Mouse (Mus musculus) midbrain, embryonic 12.5 days (tissue): ENCODE data around the gene Gm21103. TPM values are rescaled to one million over a fixed set of nuclear protein-coding genes. Genes with fewer than 3 reads are reported as not detected.
"Not testable (repeated sequence)": the region's sequence is repeated elsewhere in the genome, so short reads cannot be mapped to it uniquely, and the experiment has no call there.

ENCODE experiments used
- ATAC-seq: fragments of 200-750 bp; cut with Nextera tagmentation; 2 replicates; pipeline ENCODE4 v1.8.0; 2017; ENCODE audit warnings: low read depth, moderate TSS enrichment, moderate library complexity; ENCODE audit not compliant: low FRiP score
- H3K27ac ChIP-seq: fragments of 300-500 bp; sonication (generic); replicated peaks from 2 replicates; pipeline ENCODE4 v1.5.1; 2016; ENCODE audit warnings: mild to moderate bottlenecking
- H3K27me3 ChIP-seq: fragments of 300-500 bp; sonication (generic); 2 replicates; pipeline ENCODE4 v1.6.1; 2016; ENCODE audit warnings: mild to moderate bottlenecking
- H3K36me3 ChIP-seq: fragments of 300-500 bp; sonication (generic); 2 replicates; pipeline ENCODE4 v1.6.1; 2016
- H3K4me1 ChIP-seq: fragments of 300-500 bp; sonication (generic); 2 replicates; pipeline ENCODE4 v1.6.1; 2016
- H3K4me2 ChIP-seq: fragments of 300-500 bp; sonication (generic); replicated peaks from 2 replicates; pipeline ENCODE4 v1.6.1; 2016; ENCODE audit warnings: mild to moderate bottlenecking, moderate library complexity
- H3K4me3 ChIP-seq: fragments of 300-500 bp; sonication (generic); 2 replicates; pipeline ENCODE4 v1.5.1; 2016; ENCODE audit warnings: mild to moderate bottlenecking
- H3K9ac ChIP-seq: fragments of 300-500 bp; sonication (generic); replicated peaks from 2 replicates; pipeline ENCODE4 v1.6.1; 2016; ENCODE audit warnings: mild to moderate bottlenecking, moderate library complexity
- H3K9me3 ChIP-seq: fragments of 300-500 bp; sonication (generic); 2 replicates; pipeline ENCODE4 v1.6.1; 2016; ENCODE audit warnings: mild to moderate bottlenecking
- WGBS: fragments of 180-500 bp; shearing (Covaris S2); methylation state at CpG from one replicate; pipeline ENCODE4 v1.1.7; 2016; 5-methylcytosine and 5-hydroxymethylcytosine counted together
- polyA plus RNA-seq: library from polyadenylated mRNA; unstranded; fragments of >200 nt; fragmentation: Nextera tagmentation; extraction: Ambion mirVana; gene quantifications from 2 replicates; pipeline ENCODE4 v1.2.1, GENCODE M21; 2016

Gm21103 gene
- not detected in 2 replicates for polyA plus RNA-seq

DNA sequence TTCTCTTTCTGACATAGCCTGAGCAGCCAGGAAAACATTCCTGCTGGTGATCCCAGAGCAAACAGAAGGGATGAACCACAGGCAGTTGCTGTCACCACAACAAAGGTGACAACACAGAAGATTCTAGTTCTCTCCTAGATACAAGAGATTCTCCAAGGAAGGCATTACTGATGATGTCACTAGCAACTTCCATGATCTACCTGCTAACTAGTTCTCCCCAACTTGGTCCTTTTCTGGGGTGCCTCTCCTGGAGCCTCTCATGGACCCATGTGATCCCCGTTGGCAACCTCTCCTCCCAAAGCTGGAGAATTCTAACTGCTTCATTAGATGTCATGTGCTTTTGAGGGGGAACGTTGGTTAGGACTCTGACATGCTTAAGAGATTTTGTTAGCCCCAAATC lies at the start of gene Gm21103:
Gm21103 (minus strand) TSS at position 101 of the 400 bp plus-strand sequence.
- not testable (repeated sequence) for H3K4me2 ChIP-seq, H3K36me3 ChIP-seq, H3K9ac ChIP-seq, H3K4me1 ChIP-seq, H3K27ac ChIP-seq, H3K27me3 ChIP-seq, H3K9me3 ChIP-seq, ATAC-seq, H3K4me3 ChIP-seq
- WGBS: 85% methylated on average over 2 of the region's 2 CpGs

DNA sequence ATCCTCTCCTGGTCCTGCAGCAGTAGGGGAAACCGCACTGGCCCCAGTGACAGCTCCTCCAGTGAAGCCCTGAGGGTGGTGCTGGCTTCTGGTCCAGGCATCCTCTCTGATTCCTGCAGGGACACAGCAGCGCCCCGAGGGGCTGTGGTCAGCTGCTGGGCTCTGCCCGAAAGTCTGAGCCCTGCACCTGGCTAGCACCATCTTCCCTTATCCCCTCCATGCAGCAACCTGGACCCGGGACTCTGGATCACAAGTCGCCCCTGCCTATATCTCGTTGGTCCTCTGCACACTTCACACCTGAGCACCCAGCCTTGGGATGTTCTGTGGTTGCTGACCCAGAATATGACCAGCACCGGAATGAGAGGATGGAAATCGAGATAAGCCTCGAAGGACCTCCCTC lies 38.9 kb upstream of the Gm21103 start, which contains the start of gene Gm3618:
Gm3618 (minus strand) TSS at position 101 of the 400 bp plus-strand sequence.
- not testable (repeated sequence) for H3K36me3 ChIP-seq, H3K4me2 ChIP-seq, H3K4me1 ChIP-seq, H3K9ac ChIP-seq, ATAC-seq, H3K27ac ChIP-seq, H3K9me3 ChIP-seq, H3K27me3 ChIP-seq, H3K4me3 ChIP-seq
- WGBS: no CpG with 5 or more reads among the region's 10 CpGs

DNA sequence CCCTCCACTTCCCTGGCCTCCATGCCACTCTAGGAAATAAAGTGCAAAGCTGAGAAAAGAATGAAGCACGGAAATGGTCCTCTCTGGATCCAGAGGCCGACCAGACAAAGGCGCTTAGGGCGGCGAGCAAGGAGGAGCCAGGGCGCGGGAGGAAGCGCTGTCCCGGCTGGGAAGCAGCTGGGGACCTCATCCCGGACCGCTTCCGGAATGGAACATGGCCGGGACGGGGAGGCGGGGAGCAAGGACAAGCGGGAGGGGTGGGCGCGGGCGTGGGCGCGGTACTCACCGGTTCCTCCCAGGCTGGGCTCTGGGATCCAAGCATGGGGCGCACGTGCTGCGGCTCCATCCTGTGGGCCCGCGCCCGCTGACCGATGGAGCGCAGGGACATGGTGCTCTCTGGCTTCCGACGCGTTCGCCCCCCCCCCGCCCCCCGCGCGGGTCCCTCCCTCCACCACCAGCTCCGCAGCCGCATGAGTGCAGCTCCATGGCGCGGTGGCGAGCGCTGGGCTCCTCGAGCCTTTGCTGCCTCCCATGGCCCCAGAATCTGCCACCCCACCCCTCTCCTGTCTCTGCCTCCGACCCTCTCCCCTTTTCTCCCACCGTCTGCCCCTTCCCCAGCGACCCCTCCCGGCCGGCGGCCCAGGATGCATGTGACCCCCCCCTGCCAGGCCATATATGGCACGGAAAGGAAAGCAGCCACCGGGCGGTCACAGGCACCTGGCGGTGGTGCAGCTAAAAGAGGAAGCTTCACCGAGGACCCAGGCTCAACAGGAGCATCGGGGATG lies 17.5 kb downstream of the Gm21103 start, which contains the start of gene Gm3411:
Gm3411 (minus strand) TSS at position 320 of the 785 bp plus-strand sequence.
- H3K27me3 ChIP-seq, H3K4me1 ChIP-seq, H3K9me3 ChIP-seq, H3K36me3 ChIP-seq, H3K27ac ChIP-seq, ATAC-seq: not testable (repeated sequence)
- WGBS: under 1% methylated on average over 43 of the region's 57 CpGs
- Histone ChIP-seq H3K9ac (peak within 1 kb of the TSS; percentile 48), H3K4me2 (peak within 1 kb of the TSS; percentile 67), H3K4me3 (peak within 1 kb of the TSS; percentile 52)

Other genes with a start within 250 kb of the Gm21103 start
- not detected in 2 replicates for gene Gm6337, start 246.6 kb downstream of the Gm21103 start, polyA plus RNA-seq
- gene Gm8206, start 210.9 kb downstream of the Gm21103 start, polyA plus RNA-seq: 0.68 and 0.75 TPM in 2 replicates
- 2.4 and 2.5 TPM in 2 replicates for gene Gm3468, start 196.2 kb downstream of the Gm21103 start, polyA plus RNA-seq
- not detected in 2 replicates for gene Gm3476, start 179.0 kb downstream of the Gm21103 start, polyA plus RNA-seq
- not detected in 2 replicates for gene Gm21560, start 85.6 kb downstream of the Gm21103 start, polyA plus RNA-seq
- 1.4 and 2.7 TPM in 2 replicates for gene Gm3411, start 17.6 kb downstream of the Gm21103 start, polyA plus RNA-seq
- not detected in 2 replicates for gene Gm3618, start 38.8 kb upstream of the Gm21103 start, polyA plus RNA-seq
- gene Gm16440, start 85.5 kb upstream of the Gm21103 start, polyA plus RNA-seq: not detected in 2 replicates
- 1.5 and 2.0 TPM in 2 replicates for gene Gm3591, start 107.6 kb upstream of the Gm21103 start, polyA plus RNA-seq
- not detected in 2 replicates for gene Gm3594, start 139.8 kb upstream of the Gm21103 start, polyA plus RNA-seq
- not detected in 2 replicates for gene Gm8356, start 232.4 kb upstream of the Gm21103 start, polyA plus RNA-seq